Mouse (Mus musculus) erythroblast, embryonic 14.5 days (primary cell): Measurements from ENCODE around the gene Cops7b.

Experiments used
- GATA1 ChIP-seq: IDR thresholded peaks from 2 replicates; pipeline ENCODE4 v1.6.1; 2012; ENCODE audit warnings: low read length, inconsistent platforms, mixed read lengths
- TAL1 ChIP-seq: IDR thresholded peaks from 3 replicates; pipeline ENCODE4 v1.6.1; 2012; ENCODE audit warnings: low read length, inconsistent platforms, mixed read lengths

- TF ChIP-seq GATA1, result no peak
- TF ChIP-seq TAL1, result no peak
Measured at GRCm38 (mm10) chr1:86551877-86552276, 30.8 kb upstream of the Cops7b start.
